Mouse (Mus musculus) adrenal gland (tissue): Measurements from ENCODE around the gene E130308A19Rik.

ENCODE experiments used
- intact Hi-C: fragments of 180-260 bp; cut with DNase I; formaldehyde crosslinking; loops from one replicate; pipeline ENCODE4 v1.15.1; 2025

E130308A19Rik gene

DNA sequence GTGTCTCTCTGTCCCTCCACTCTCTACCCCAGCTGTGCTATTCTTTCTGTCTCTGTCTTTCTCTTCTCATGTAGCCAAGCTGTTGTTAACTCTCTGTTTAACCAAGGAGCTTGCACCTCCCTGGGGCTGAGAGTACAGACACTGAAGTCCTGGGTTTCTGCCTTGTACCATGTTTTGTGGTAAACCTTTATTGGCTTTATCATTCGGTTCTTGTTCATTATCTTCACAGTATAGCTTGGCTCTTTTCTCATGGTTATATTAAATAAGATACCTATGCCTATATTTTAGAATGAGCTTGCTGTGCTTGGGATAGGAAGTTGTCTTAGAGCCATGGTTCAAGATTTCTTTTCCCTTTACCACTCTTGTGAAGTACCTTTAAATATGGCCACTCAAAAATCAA lies 8.5 kb downstream of the E130308A19Rik start:
- intact Hi-C loops, result no loop called here

GRCm38 (mm10) chr4:59639163-59639562 lies 13.2 kb downstream of the E130308A19Rik start:
- intact Hi-C loops, result no loop called here

GRCm38 (mm10) chr4:59640720-59641119 lies 14.7 kb downstream of the E130308A19Rik start:
- intact Hi-C loops, result no loop called here

DNA sequence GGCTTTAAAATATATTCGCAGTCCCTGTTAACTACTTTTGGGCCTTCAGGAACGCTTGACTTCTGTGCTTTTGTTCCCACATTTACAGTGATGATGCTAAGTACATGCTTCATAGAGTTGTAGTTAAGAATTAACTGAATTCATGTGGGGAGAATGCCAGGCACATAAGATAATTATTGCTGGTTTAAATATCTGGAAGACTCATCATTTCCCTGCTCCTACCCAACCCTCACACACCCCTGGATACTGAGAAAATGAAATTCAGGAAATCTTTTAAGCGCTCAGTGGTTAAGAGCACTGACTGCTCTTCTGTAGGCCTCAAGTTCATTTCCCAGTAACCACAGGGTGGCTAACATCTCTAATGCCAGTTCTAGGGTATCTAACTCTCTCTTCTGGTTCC lies 16.0 kb downstream of the E130308A19Rik start:
- intact Hi-C loops, result no loop called here

- intact Hi-C loops, result no loop called here
These were observed 16.6 kb downstream of the E130308A19Rik start for GRCm38 (mm10) chr4:59642657-59643056.

GRCm38 (mm10) chr4:59644431-59644830 lies 18.4 kb downstream of the E130308A19Rik start:
- intact Hi-C loops, result no loop called here

DNA sequence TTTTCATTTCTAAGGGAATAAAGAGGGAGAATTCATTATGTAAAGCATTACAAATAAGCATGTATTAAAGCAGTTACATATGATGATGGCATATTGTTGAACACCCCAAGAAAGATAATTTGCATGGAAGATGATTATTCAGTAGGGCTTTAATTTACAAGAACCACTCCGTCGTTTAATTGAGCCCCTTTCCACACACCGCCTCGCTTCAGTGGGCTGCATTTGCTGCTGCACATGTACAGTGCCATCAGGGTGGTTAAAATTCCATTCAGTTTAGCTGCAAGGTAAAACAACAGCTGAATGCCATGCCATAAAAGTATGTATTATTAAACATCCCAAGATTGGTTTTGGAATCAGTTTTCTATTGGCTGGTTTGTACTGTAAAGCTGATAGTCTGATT lies 19.0 kb downstream of the E130308A19Rik start:
- intact Hi-C loops, result no loop called here

GRCm38 (mm10) chr4:59645610-59646009 lies 19.6 kb downstream of the E130308A19Rik start:
- intact Hi-C loops, result no loop called here

DNA sequence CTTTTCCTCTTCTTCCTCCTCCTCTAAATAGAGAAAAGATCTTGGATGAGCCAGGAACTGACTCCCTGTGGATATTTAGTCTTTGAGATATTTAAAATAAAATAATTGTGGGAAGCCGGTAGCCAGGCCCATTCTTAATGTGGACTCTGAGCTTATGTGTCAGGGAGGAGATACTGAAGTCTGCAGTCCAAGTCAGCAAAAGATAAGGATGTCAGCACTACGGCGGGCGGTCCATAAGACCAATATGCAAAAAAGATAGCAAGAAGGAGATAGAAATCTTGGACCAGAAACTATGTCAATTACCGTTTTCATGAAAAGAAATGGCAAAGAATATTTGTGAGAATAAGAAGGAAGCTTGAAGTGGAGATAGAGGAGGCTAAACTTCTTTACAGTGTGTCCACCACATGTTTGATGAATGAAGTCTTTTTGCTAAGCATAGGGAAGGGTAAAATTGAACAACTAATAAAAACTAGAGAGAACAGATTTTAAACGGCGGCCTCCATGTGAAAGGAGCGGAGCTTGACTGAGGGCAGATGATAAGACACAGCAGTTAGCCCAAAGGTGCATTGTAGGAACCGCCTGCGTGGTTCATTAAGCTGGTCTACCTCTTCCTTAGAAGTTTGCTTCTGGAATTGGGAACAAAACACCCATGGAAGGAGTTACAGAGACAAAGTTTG lies 20.1 kb downstream of the E130308A19Rik start:
- intact Hi-C loops, result no loop called here

- intact Hi-C loops, result no loop called here
These were observed 23.1 kb downstream of the E130308A19Rik start for GRCm38 (mm10) chr4:59649119-59649518.

DNA sequence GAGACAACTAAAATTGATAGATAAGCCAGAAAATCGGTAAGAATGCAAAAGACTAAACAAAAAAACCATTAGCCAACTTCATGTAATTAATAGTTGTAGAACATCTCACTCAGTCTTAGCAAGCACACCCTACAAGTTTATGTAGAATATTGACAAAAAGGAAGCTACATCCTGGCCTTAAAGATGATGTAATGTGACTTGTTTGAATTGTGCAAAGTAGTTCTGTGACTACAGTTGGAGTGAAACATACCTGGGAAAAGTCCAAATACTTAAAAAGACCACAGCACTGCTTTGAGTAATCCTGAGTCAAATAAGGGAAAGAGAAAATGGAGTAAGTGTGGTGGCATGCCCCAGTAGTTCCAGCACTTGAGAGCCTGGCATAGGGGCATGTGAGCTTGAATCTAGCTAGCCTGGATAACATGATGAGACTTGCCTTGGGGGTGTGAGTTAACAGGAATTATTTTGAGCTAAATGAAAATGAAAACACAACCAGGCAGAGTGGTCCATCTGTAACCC lies 26.2 kb downstream of the E130308A19Rik start:
- intact Hi-C loops, result no loop called here

DNA sequence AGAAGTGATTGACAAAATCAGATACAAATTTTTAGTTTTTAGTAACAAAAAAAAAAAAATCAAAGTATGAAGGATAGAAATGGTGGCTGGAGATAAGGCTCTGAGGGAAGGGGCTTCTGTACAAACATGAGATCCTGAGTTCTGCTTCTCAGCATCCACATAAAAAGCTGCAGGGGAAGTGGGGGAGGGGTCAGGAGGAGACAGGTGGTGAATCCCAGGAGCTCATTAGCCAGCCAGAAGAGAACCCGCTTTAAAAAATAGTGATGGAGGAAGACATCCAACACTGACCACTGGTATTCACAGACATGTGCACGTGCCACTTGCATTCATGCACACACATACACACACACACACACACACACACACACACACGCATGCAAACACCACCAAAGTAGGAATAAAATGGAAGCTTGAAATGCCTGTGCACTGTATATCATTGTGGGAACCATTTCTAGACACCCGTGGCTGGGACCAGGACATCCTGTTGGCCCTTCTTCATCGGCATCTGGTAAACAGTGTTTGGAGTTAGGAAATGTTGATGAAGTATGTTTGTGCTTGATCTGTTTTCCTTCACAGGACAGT lies 30.1 kb downstream of the E130308A19Rik start:
- intact Hi-C loops, result no loop called here

DNA sequence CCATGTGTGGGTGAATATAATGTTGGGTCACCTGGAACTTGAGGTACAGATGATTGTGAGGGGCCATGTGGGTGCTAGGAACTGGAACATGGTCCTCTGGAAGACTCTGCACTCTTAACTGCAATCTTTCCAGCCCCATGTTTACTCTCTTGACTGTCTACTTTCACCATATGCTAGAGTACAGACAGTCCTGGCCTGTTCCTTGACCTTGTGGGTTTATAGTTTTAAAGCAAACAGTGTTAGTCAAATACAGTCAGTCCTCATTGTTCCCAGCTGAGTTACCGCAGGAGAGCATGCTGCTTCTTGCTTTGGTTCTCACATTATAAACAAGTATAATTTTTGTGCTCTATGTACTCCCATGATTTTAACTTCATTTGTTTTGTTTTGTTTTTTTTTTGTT lies 36.2 kb downstream of the E130308A19Rik start:
- intact Hi-C loops, result no loop called here

GRCm38 (mm10) chr4:59663451-59663850 lies 37.4 kb downstream of the E130308A19Rik start:
- intact Hi-C loops, result no loop called here

GRCm38 (mm10) chr4:59666550-59667317 lies 40.7 kb downstream of the E130308A19Rik start:
- intact Hi-C loops, result no loop called here

- intact Hi-C loops, result no loop called here
These were observed 42.0 kb downstream of the E130308A19Rik start for GRCm38 (mm10) chr4:59668050-59668449.

GRCm38 (mm10) chr4:59669131-59669530 lies 43.1 kb downstream of the E130308A19Rik start:
- intact Hi-C loops, result no loop called here

- intact Hi-C loops, result no loop called here
These were observed 44.0 kb downstream of the E130308A19Rik start for GRCm38 (mm10) chr4:59670015-59670414.

GRCm38 (mm10) chr4:59673423-59674117 lies 47.6 kb downstream of the E130308A19Rik start:
- intact Hi-C loops, result no loop called here

DNA sequence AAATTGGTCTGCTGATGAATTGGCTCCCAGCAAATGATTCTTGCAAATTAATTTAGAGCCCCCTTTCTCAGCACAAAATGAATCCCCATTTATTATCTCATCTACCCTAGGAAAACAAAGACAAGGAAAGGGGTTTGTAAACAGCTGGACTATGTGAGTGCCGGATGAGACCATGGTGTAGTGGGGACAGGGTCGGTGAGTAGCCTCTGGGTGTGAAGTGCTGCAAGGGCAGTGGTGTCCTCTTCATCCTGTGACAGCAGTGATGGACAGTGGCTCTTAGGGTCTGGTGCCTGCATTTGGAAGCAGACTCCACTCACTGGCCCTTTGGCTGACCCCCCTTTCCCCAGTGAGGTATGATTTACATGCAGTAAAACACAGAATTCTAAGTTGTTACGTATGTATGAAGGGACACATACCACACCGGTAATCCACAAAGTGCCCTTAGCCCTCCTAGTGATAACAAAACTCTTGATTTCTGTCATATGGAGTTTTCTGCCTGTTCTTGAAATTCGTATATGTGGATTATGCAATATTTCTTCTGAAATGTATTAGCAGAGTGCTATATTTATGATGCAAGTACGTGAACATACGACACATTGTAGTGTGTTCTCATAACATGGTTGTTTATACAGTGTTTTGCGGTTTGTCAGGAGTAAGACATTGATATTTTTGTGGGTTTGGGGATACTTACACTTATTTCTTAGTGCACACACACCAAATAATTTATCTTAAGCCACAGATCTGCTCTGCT lies 49.1 kb downstream of the E130308A19Rik start:
- intact Hi-C loops, result no loop called here

DNA sequence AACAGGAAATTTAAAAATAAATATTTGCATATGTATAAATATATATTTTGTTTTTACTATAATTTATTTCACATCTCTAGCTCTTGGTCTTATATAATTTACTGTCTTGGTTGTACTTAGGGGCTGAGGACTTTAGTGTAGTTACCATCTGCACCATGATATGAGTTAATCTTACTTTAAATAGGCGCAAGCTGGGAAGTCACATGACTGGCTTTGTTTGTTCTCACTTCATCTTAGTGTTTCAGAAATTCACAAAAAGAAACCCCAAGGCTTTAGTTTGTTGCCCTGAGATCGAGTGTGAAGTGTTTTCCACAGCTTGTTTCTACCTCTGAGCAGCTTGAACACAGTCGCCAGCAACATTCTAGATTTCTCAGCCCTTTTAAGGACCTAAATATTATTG lies 49.7 kb downstream of the E130308A19Rik start:
- intact Hi-C loops, result no loop called here
